Mouse (Mus musculus) myocyte (in vitro differentiated cells): ENCODE data around the gene Plek. TPM values are rescaled to one million over a fixed set of nuclear protein-coding genes. Genes with fewer than 3 reads are reported as not detected.
"Not testable (repeated sequence)": the region's sequence is repeated elsewhere in the genome, so short reads cannot be mapped to it uniquely, and the experiment has no call there.

ENCODE experiments used
- H3K27me3 ChIP-seq: one replicate; pipeline ENCODE4 v1.6.1; 2011; ENCODE audit not compliant: control insufficient read depth, insufficient read depth, insufficient read length
- H3K36me3 ChIP-seq: one replicate; pipeline ENCODE4 v1.6.1; 2011; ENCODE audit not compliant: control insufficient read depth, insufficient read depth
- H3K4me2 ChIP-seq: one replicate; pipeline ENCODE4 v1.6.1; 2011; ENCODE audit warnings: low read depth, control low read depth
- H3K4me3 ChIP-seq: one replicate; pipeline ENCODE4 v1.5.1; 2011; ENCODE audit warnings: mild to moderate bottlenecking, control low read depth, moderate library complexity
- H3K79me2 ChIP-seq: one replicate; pipeline ENCODE4 v1.6.1; 2011; ENCODE audit not compliant: control insufficient read depth, insufficient read depth
- H3ac ChIP-seq: one replicate; pipeline ENCODE4 v1.6.1; 2011; ENCODE audit not compliant: control insufficient read depth, insufficient read length
- CEBPB ChIP-seq: IDR thresholded peaks from 2 replicates; pipeline ENCODE4 v1.6.1; 2011; ENCODE audit warnings: mild to moderate bottlenecking, moderate library complexity; ENCODE audit not compliant: poor library complexity, insufficient read depth, severe bottlenecking
- E2F4 ChIP-seq: IDR thresholded peaks from one replicate; pipeline ENCODE4 v1.6.1; 2011; ENCODE audit warnings: mild to moderate bottlenecking, control low read depth, moderate library complexity; ENCODE audit not compliant: insufficient read depth
- MAX ChIP-seq: IDR thresholded peaks from one replicate; pipeline ENCODE4 v1.6.1; 2011; ENCODE audit warnings: low read depth, mild to moderate bottlenecking, control low read depth
- MYOD1 ChIP-seq, 3 experiments: IDR thresholded peaks; one replicate each; pipeline ENCODE4 v1.6.1; 2011; ENCODE audit warnings: control low read depth in 2 of 3, low read depth in 2 of 3, mild to moderate bottlenecking in 2 of 3, moderate library complexity in 1 of 3; ENCODE audit not compliant: insufficient read length in 2 of 3, control insufficient read depth in 1 of 3
- MYOG ChIP-seq, 3 experiments: IDR thresholded peaks; one replicate each; pipeline ENCODE4 v1.6.1; 2011; ENCODE audit warnings: control low read depth in 2 of 3, low read depth in 2 of 3, mild to moderate bottlenecking in 2 of 3; ENCODE audit not compliant: insufficient read length in 2 of 3, control insufficient read depth in 1 of 3, insufficient read depth in 1 of 3
- POLR2A ChIP-seq: IDR thresholded peaks from one replicate; pipeline ENCODE4 v1.6.1; 2011; ENCODE audit warnings: low read depth, mild to moderate bottlenecking, control low read depth, moderate library complexity; ENCODE audit not compliant: insufficient read length
- POLR2AphosphoS2 ChIP-seq: IDR thresholded peaks from one replicate; pipeline ENCODE4 v1.6.1; 2011; ENCODE audit warnings: low read depth, control low read depth; ENCODE audit not compliant: insufficient read length
- REST ChIP-seq: IDR thresholded peaks from one replicate; pipeline ENCODE4 v1.6.1; 2011; ENCODE audit warnings: mild to moderate bottlenecking, control low read depth, moderate library complexity; ENCODE audit not compliant: insufficient read depth, insufficient read length
- SRF ChIP-seq: IDR thresholded peaks from one replicate; pipeline ENCODE4 v1.6.1; 2011; ENCODE audit warnings: low read depth; ENCODE audit not compliant: control insufficient read depth, insufficient read length
- TCF12 ChIP-seq: IDR thresholded peaks from one replicate; pipeline ENCODE4 v1.6.1; 2011; ENCODE audit warnings: mild to moderate bottlenecking, control low read depth; ENCODE audit not compliant: poor library complexity, insufficient read depth, severe bottlenecking
- TCF3 ChIP-seq: IDR thresholded peaks from one replicate; pipeline ENCODE4 v1.6.1; 2011; ENCODE audit warnings: low read depth, control low read depth; ENCODE audit not compliant: insufficient read length
- USF1 ChIP-seq: IDR thresholded peaks from one replicate; pipeline ENCODE4 v1.6.1; 2011; ENCODE audit warnings: low read depth, mild to moderate bottlenecking, control low read depth, moderate library complexity
- polyA plus RNA-seq: library from polyadenylated mRNA; unstranded; fragments of >200 nt; fragmentation: generic; extraction: Trizol; gene quantifications from one replicate; pipeline ENCODE4 v1.2.1, GENCODE M21; 2012; ENCODE audit warnings: missing spikeins

Gene Plek
- polyA plus RNA-seq, 1 experiment, result 0.96 TPM

DNA sequence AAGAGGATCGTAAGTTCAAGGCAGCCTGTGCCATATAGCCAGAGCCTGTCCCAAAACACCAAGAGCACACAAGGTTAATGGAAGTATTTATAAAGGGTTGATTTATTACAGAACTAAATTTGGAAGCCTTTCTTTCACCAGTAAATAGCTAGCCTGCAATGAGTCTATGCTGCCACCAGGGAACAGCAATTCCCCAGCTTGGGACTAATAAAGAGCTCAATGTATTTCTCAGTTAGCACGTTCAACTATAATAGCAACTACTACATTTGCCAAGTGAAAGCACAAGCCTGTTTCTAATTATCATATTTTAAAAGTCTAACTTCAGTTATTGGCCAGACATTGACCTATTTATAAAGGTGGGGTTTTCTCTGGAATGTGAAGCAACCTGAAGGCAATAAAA lies 30.8 kb upstream of the Plek start:
- Histone ChIP-seq H3K36me3 (no peaks in the 10 kb centered on the region), H3K4me3 (no peak overlapping the region), H3ac (no peak overlapping the region), H3K27me3 (no peaks in the 10 kb centered on the region), H3K79me2 (no peaks in the 10 kb centered on the region), H3K4me2 (no peak overlapping the region)
- no peak for TF ChIP-seq MYOD1 (IDR thresholded peaks at IDR 0.05; ENCODE audit: control insufficient read depth in 1 of 3, insufficient read length in 2 of 3, low read depth in 2 of 3)
- TF ChIP-seq CEBPB, result no peak
- no peak for TF ChIP-seq USF1
- TF ChIP-seq E2F4, result no peak
- TF ChIP-seq MYOG (IDR thresholded peaks at IDR 0.05; ENCODE audit: control insufficient read depth in 1 of 3, insufficient read depth in 1 of 3, insufficient read length in 2 of 3, low read depth in 2 of 3), result no peak
- no peak for TF ChIP-seq SRF
- no peak for TF ChIP-seq TCF12
- no peak for TF ChIP-seq REST

GRCm38 (mm10) chr11:17082086-17082485 lies 29.9 kb upstream of the Plek start:
- no peak overlapping the region for H3ac ChIP-seq
- H3K4me2 ChIP-seq, result no peak overlapping the region
- no peaks in the 10 kb centered on the region for H3K36me3 ChIP-seq
- H3K4me3 ChIP-seq, result no peak overlapping the region
- H3K27me3 ChIP-seq, result no peaks in the 10 kb centered on the region
- no peak for TF ChIP-seq MYOG (IDR thresholded peaks at IDR 0.05; ENCODE audit: control insufficient read depth in 1 of 3, insufficient read depth in 1 of 3, insufficient read length in 2 of 3, low read depth in 2 of 3)
- no peak for TF ChIP-seq MAX
- no peak for TF ChIP-seq POLR2A
- no peak for TF ChIP-seq CEBPB
- H3K79me2 ChIP-seq, result no peaks in the 10 kb centered on the region

- H3ac ChIP-seq, result no peak overlapping the region
- no peak for TF ChIP-seq TCF12
- no peak for TF ChIP-seq POLR2A
- TF ChIP-seq MYOG (IDR thresholded peaks at IDR 0.05; ENCODE audit: control insufficient read depth in 1 of 3, insufficient read depth in 1 of 3, insufficient read length in 2 of 3, low read depth in 2 of 3), result no peak
- TF ChIP-seq E2F4, result no peak
- TF ChIP-seq REST, result no peak
- TF ChIP-seq SRF, result no peak
- TF ChIP-seq MAX, result no peak
- TF ChIP-seq CEBPB, result no peak
- TF ChIP-seq TCF3, result no peak
- H3K36me3 ChIP-seq, result no peaks in the 10 kb centered on the region
- no peaks in the 10 kb centered on the region for H3K27me3 ChIP-seq
- H3K4me3 ChIP-seq, result no peak overlapping the region
- H3K79me2 ChIP-seq, result no peaks in the 10 kb centered on the region
- no peak overlapping the region for H3K4me2 ChIP-seq
These were observed 23.5 kb upstream of the Plek start for GRCm38 (mm10) chr11:17075656-17076055.

- H3K4me2 ChIP-seq, H3K27me3 ChIP-seq, H3K36me3 ChIP-seq, H3K4me3 ChIP-seq, H3K79me2 ChIP-seq, H3ac ChIP-seq: not testable (repeated sequence)
These were observed 17.2 kb upstream of the Plek start for GRCm38 (mm10) chr11:17069360-17069759.

- peak overlapping the region; percentile 18 for H3K4me2 ChIP-seq
- no peaks in the 10 kb centered on the region for H3K36me3 ChIP-seq
- TF ChIP-seq TCF12 (no peak), MAX (no peak), TCF3 (no peak), POLR2A (no peak), CEBPB (no peak), MYOG (IDR thresholded peaks at IDR 0.05; ENCODE audit: control insufficient read depth in 1 of 3, insufficient read depth in 1 of 3, insufficient read length in 2 of 3, low read depth in 2 of 3) (no peak), E2F4 (no peak)
- H3ac ChIP-seq, result no peak overlapping the region
- no peaks in the 10 kb centered on the region for H3K27me3 ChIP-seq
- no peaks in the 10 kb centered on the region for H3K79me2 ChIP-seq
- H3K4me3 ChIP-seq, result no peak overlapping the region
These were observed 382 bp upstream of the Plek start for GRCm38 (mm10) chr11:17052476-17053049.

DNA sequence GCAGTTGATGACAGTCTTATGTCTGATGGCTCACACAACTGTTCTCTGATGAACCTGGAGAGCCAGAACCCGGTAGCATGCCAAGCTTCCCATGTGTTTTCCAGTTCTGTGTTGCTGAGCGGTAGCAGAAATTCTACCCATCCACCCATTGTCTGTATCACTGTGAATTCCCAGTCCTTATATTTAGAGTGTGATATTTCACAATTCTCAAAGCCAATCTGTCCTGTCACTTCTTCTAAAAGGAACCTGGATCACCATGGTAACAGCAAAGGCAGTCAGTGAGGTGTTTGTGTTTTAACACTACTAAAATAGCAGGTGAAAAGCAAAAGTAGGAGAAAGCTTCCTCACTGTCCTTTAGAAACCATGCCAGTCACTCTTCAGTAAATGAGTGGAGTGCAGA lies 6.4 kb downstream of the Plek start:
- TF ChIP-seq POLR2AphosphoS2 (no peak), E2F4 (no peak), MYOD1 (IDR thresholded peaks at IDR 0.05; ENCODE audit: control insufficient read depth in 1 of 3, insufficient read length in 2 of 3, low read depth in 2 of 3) (no peak), TCF3 (no peak), SRF (no peak), POLR2A (no peak), REST (no peak), USF1 (no peak), MYOG (IDR thresholded peaks at IDR 0.05; ENCODE audit: control insufficient read depth in 1 of 3, insufficient read depth in 1 of 3, insufficient read length in 2 of 3, low read depth in 2 of 3) (no peak), MAX (no peak), TCF12 (no peak), CEBPB (no peak)
- no peaks in the 10 kb centered on the region for H3K27me3 ChIP-seq
- H3K79me2 ChIP-seq, result no peaks in the 10 kb centered on the region
- no peak overlapping the region for H3K4me2 ChIP-seq
- H3ac ChIP-seq, result no peak overlapping the region
- H3K4me3 ChIP-seq, result no peak overlapping the region
- no peaks in the 10 kb centered on the region for H3K36me3 ChIP-seq
